Mouse (Mus musculus): Measurements from ENCODE around the gene Susd4. TPM values are rescaled to one million over a fixed set of nuclear protein-coding genes. Genes with fewer than 3 reads are reported as not detected.

Gene Susd4
- total and polyA plus RNA-seq, 3 experiments = not detected

GRCm38 (mm10) chr1:182935469-182935868 is 171.8 kb downstream of the Susd4 start:
- Histone ChIP-seq H3K36me3 (replicated peaks in 1 of 2; ENCODE audit: control insufficient read depth in 1 of 2, insufficient read depth in 1 of 2, low read length in 1 of 2) (no peaks in the 10 kb centered on the region), H3K4me1 (ENCODE audit: control insufficient read depth in 1 of 2, insufficient read depth in 2 of 2) (peaks cover 0 to 15% of the 10 kb centered on the region in 2 experiments; a peak in 2 of 4 replicates), H3K79me2 (replicated peaks; ENCODE audit: control insufficient read depth, extremely low read depth, insufficient read depth, poor library complexity, severe bottlenecking) (no peaks in the 10 kb centered on the region), H3K27ac (ENCODE audit: insufficient read depth, low read depth) (no peak overlapping the region), H3K4me3 (replicated peaks in 1 of 3; ENCODE audit: low read depth in 2 of 3, low read length in 2 of 3, poor library complexity in 1 of 3) (no peak overlapping the region), H3K27me3 (replicated peaks) (no peaks in the 10 kb centered on the region), H3K4me2 (ENCODE audit: insufficient read depth, low read depth, poor library complexity, severe bottlenecking) (no peak overlapping the region), H3K9ac (ENCODE audit: insufficient read depth, low read depth) (no peak overlapping the region), H3K9me3 (replicated peaks; ENCODE audit: low read length) (no peaks in the 10 kb centered on the region)
- in situ Hi-C loops (cut with MboI; ENCODE audit: low pct_ligation_motif_present, low pct_unique_long_range_greater_than_20kb, low sequenced_read_pairs) (no loop called here), dilution Hi-C loops (cut with MboI; ENCODE audit: extremely low pct_ligation_motif_present, extremely low pct_unique_long_range_greater_than_20kb, low sequenced_read_pairs) (no loop called here)
- no peak for DNase-seq (ENCODE audit: extremely low read depth)
- TF ChIP-seq RAD21 (IDR thresholded peaks at IDR 0.05; ENCODE audit: low read depth, low read length) = no peak

GRCm38 (mm10) chr1:182937486-182938120 is 173.9 kb downstream of the Susd4 start:
- no peaks in the 10 kb centered on the region for H3K27me3 ChIP-seq (replicated peaks)
- no peaks in the 10 kb centered on the region for H3K36me3 ChIP-seq (replicated peaks in 1 of 2; ENCODE audit: control insufficient read depth in 1 of 2, insufficient read depth in 1 of 2, low read length in 1 of 2)
- dilution Hi-C loops (cut with MboI; ENCODE audit: extremely low pct_ligation_motif_present, extremely low pct_unique_long_range_greater_than_20kb, low sequenced_read_pairs) = no loop called here
- no peak overlapping the region for H3K4me3 ChIP-seq (replicated peaks in 1 of 3; ENCODE audit: low read depth in 2 of 3, low read length in 2 of 3, poor library complexity in 1 of 3)
- H3K27ac ChIP-seq (ENCODE audit: insufficient read depth, low read depth) = no peak overlapping the region
- H3K4me2 ChIP-seq (ENCODE audit: insufficient read depth, low read depth, poor library complexity, severe bottlenecking) = no peak overlapping the region
- no peaks in the 10 kb centered on the region for H3K9me3 ChIP-seq (replicated peaks; ENCODE audit: low read length)
- DNase-seq (ENCODE audit: extremely low read depth) = no peak
- H3K9ac ChIP-seq (ENCODE audit: insufficient read depth, low read depth) = no peak overlapping the region
- peaks cover 0 to 14% of the 10 kb centered on the region in 2 experiments; a peak in 2 of 4 replicates for H3K4me1 ChIP-seq (ENCODE audit: control insufficient read depth in 1 of 2, insufficient read depth in 2 of 2)
- no peaks in the 10 kb centered on the region for H3K79me2 ChIP-seq (replicated peaks; ENCODE audit: control insufficient read depth, extremely low read depth, insufficient read depth, poor library complexity, severe bottlenecking)
- in situ Hi-C loops (cut with MboI; ENCODE audit: low pct_ligation_motif_present, low pct_unique_long_range_greater_than_20kb, low sequenced_read_pairs) = no loop called here
- TF ChIP-seq ZMIZ1 (IDR thresholded peaks at IDR 0.05; ENCODE audit: low read depth, low read length) = no peak
- TF ChIP-seq TBP (conservative IDR thresholded peaks at IDR 0.05; ENCODE audit: low read depth, low read length) = no peak
- TF ChIP-seq EP300 (IDR thresholded peaks at IDR 0.05; ENCODE audit: low read length) = no peak
- TF ChIP-seq RCOR1 (conservative IDR thresholded peaks at IDR 0.05; ENCODE audit: low read depth, low read length) = no peak
- no peak for TF ChIP-seq ELF1 (IDR thresholded peaks at IDR 0.05; ENCODE audit: low read depth, low read length)
- TF ChIP-seq HCFC1 (IDR thresholded peaks at IDR 0.05; ENCODE audit: low read depth, low read length) = no peak
- no peak for TF ChIP-seq GABPA (IDR thresholded peaks at IDR 0.05; ENCODE audit: insufficient replicate concordance, low read depth, low read length)
- TF ChIP-seq SMC3 (IDR thresholded peaks at IDR 0.05; ENCODE audit: low read depth, low read length) = no peak
- TF ChIP-seq POLR2A (IDR thresholded peaks at IDR 0.05; ENCODE audit: low read depth, low read length) = no peak
- TF ChIP-seq SIN3A (IDR thresholded peaks at IDR 0.05; ENCODE audit: low read length) = no peak
- TF ChIP-seq TCF12 (IDR thresholded peaks at IDR 0.05; ENCODE audit: low read depth, low read length) = no peak
- no peak for TF ChIP-seq MAX (IDR thresholded peaks at IDR 0.05; ENCODE audit: low read length)
- no peak for TF ChIP-seq PAX5 (IDR thresholded peaks at IDR 0.05; ENCODE audit: low read length)
- TF ChIP-seq NRF1 (IDR thresholded peaks at IDR 0.05; ENCODE audit: low read depth, low read length) = no peak
- TF ChIP-seq MYC (IDR thresholded peaks at IDR 0.05; ENCODE audit: low read depth, low read length) = no peak
- TF ChIP-seq ETS1 (conservative IDR thresholded peaks at IDR 0.05; ENCODE audit: low read depth, low read length) = no peak

Measured in CH12.LX (cell line).